8 mouse cellular contexts compared by ENCODE assay signal in the genomic region with DNA sequence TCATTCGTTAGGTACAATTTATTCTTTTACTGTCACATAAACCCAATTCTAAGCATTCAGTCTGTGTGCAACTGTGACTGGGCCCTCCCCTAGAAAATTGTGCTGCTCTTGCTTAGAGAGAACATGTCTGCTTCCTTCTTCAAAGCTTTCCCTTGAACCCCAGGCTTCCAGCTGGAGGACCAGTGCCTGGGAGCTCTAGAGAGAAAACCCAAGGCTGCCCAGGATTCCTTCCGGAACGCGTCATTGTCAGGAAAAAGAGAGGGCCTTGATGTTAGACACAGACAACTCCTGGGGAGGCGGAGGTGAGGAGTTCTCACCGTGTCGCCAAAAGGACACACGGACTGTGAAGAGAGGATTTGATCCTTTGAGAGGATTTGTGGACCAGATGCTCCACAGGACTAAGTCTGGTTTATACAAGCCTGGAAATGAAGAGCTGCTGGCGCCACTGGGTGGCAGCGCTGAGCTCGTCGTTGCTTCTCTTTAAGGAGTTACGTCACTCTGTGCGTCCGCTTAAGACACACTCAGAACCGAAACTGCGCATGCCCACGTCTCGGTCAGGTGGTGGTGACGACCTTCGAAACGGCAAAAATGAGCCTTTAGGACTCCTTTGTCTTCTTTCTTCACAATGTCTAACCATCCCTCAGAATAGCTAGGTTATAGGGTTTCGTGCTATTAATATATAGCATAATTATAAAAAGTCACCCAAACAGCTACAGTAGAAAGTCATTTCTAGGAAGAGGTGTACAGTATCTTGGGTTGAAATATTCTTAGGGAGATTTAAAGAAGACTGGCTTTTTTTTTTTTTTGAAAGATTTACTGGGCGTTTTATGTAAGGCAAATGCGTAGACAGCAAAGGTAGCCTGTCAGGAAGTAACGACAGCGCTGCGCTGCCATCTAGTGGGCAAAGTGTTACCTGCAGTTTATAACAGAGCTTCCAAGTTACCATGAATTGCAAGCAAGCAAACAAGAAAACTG. TPM values are rescaled to one million over a fixed set of nuclear protein-coding genes. Genes with fewer than 3 reads are reported as not detected.
DNase-seq lines count a peak whose midpoint lies in the region; ATAC-seq and TF ChIP-seq lines count a peak whose summit lies in the region.

No protein-coding gene starts in this region.

- peak; percentile 95 for TF ChIP-seq POLR2A in cortical plate, adult 2 months (IDR thresholded peaks at IDR 0.05; ENCODE audit: extremely low read depth, insufficient read depth, low read length)

- ATAC-seq in activated CD4-positive, CD25-positive, alpha-beta regulatory T cell, adult 4 months = peak; percentile 94

- 0 out of 2 replicates have a peak overlapping the region, but pooled peaks have one; percentile 0 for H3K4me3 ChIP-seq in cortical plate, adult 2 months (ENCODE audit: insufficient read depth, low read length)
- H3K4me3 ChIP-seq in megakaryocyte, embryonic 14.5 days (replicated peaks) = peak overlapping the region; percentile 92

- no peaks in the 10 kb centered on the region for H3K36me3 ChIP-seq in megakaryocyte, embryonic 14.5 days (replicated peaks; ENCODE audit: low read length)

- peaks cover 4% of the 10 kb centered on the region for H3K27me3 ChIP-seq in megakaryocyte, embryonic 14.5 days (replicated peaks)

- DNase-seq in gastrocnemius, adult 8-10 months (ENCODE audit: low spot score in 2 of 2) = peak; percentile 83 to 89
- DNase-seq in hindlimb bud, embryonic 11.5 days (ENCODE audit: extremely low spot score, low read depth, low spot score) = peak; percentile 97
- DNase-seq in left cerebral cortex, adult 8-10 months (ENCODE audit: low spot score in 2 of 2) = peak; percentile 84 to 94
- DNase-seq in right cerebral cortex, postnatal 10 days (ENCODE audit: low spot score in 2 of 2) = peak; percentile 97 to 98
- DNase-seq in urinary bladder, postnatal 25 days (ENCODE audit: low spot score) = peak; percentile 88

- H3K9me3 ChIP-seq in megakaryocyte, embryonic 14.5 days = no peaks in the 10 kb centered on the region

- no peak overlapping the region for H3K27ac ChIP-seq in cortical plate, adult 2 months (ENCODE audit: insufficient read depth, low read length)

- peaks cover 2% of the 10 kb centered on the region; the same call in 1 of the 2 replicates for H3K4me1 ChIP-seq in cortical plate, adult 2 months (ENCODE audit: control insufficient read depth, insufficient read depth, low read length)
- H3K4me1 ChIP-seq in megakaryocyte, embryonic 14.5 days = peaks cover 8% of the 10 kb centered on the region

- peak; percentile 88 for TF ChIP-seq CTCF in cortical plate, adult 2 months (IDR thresholded peaks at IDR 0.05; ENCODE audit: extremely low read depth, insufficient read depth, low read length)

RNA-seq across cellular contexts. Expression of a gene that starts 45.9 kb away (rescaled TPM):
- 10 to 100 TPM; 18.3 to 25.0 TPM for polyA plus RNA-seq in activated CD4-positive, CD25-positive, alpha-beta regulatory T cell, adult 4 months (2017; shearing (Covaris generic))
- polyA plus RNA-seq in cortical plate, adult 2 months (2012; rRNA removed) = 11.6 and 12.1 TPM in 2 replicates
- under 1 TPM in 3 of 4 experiments, not detected in 1; 0.17 to 0.34 (median 0.27) TPM for total RNA-seq in gastrocnemius, adult 8-10 months (2022)
- total RNA-seq in left cerebral cortex, adult 8-10 months (2022) = 10 to 100 TPM; 19.9 to 23.9 (median 21.7) TPM
- 85.5 and 255 TPM in 2 replicates for polyA plus RNA-seq in megakaryocyte, embryonic 14.5 days (2012; ENCODE audit: insufficient read depth, low replicate concordance)
